ENCODE assay signal across 10 mouse cellular contexts in genomic region chr6:86020948-86021347, GRCm38 (mm10). TPM values are rescaled to one million over a fixed set of nuclear protein-coding genes. Genes with fewer than 3 reads are reported as not detected.
DNase-seq lines count a peak whose midpoint lies in the region; ATAC-seq and TF ChIP-seq lines count a peak whose summit lies in the region.
"Had no signal": no experiment of that assay in that cellular context is flagged by ENCODE, and none has a peak within 500 bp of the region (broad histone marks: within the 10 kb centered on the region; RNA-seq: fewer than 3 reads in every experiment).

No protein-coding gene starts in this region.

- H3K9ac ChIP-seq in heart, postnatal 0 days (replicated peaks; ENCODE audit: low read depth, low read length): no peak overlapping the region
- H3K9ac ChIP-seq in heart, embryonic 11.5 days (ENCODE audit: low read depth, low read length): no peak overlapping the region
- H3K9ac ChIP-seq: limb, embryonic 12.5 days had no signal

- H3K4me1 ChIP-seq in heart, postnatal 0 days (ENCODE audit: control insufficient read depth, insufficient read depth): no peaks in the 10 kb centered on the region
- H3K4me1 ChIP-seq in heart, embryonic 11.5 days (ENCODE audit: control insufficient read depth, insufficient read depth, low read length): no peaks in the 10 kb centered on the region
- H3K4me1 ChIP-seq: limb, embryonic 12.5 days had no signal

- no peak for TF ChIP-seq EP300 in heart, postnatal 0 days (IDR thresholded peaks at IDR 0.05; ENCODE audit: low read depth)

- peak; percentile 45 for TF ChIP-seq CTCF in heart, postnatal 0 days (IDR thresholded peaks at IDR 0.05; ENCODE audit: low read depth)

- H3K27ac ChIP-seq in heart, postnatal 0 days (ENCODE audit: low read depth): no peak overlapping the region
- no peak overlapping the region for H3K27ac ChIP-seq in heart, embryonic 11.5 days (ENCODE audit: low read depth, low read length)
- H3K27ac ChIP-seq: limb, embryonic 12.5 days had no signal

- H3K9me3 ChIP-seq in heart, postnatal 0 days (replicated peaks; ENCODE audit: control insufficient read depth, low read length): no peaks in the 10 kb centered on the region
- no peaks in the 10 kb centered on the region for H3K9me3 ChIP-seq in heart, embryonic 11.5 days (replicated peaks; ENCODE audit: control insufficient read depth, low read length)
- H3K9me3 ChIP-seq: limb, embryonic 12.5 days had no signal

- ATAC-seq in heart, postnatal 0 days (ENCODE audit: insufficient read depth, low read depth): no peak
- no peak for ATAC-seq in heart, embryonic 11.5 days (replicated peaks; ENCODE audit: insufficient number of reproducible peaks, low FRiP score, low TSS enrichment)
- ATAC-seq in granulocyte monocyte progenitor cell, adult 5-6 weeks (replicated peaks; ENCODE audit: poor library complexity, severe bottlenecking): peak; percentile 86
- ATAC-seq in megakaryocyte, adult 5-6 weeks (ENCODE audit: poor library complexity, severe bottlenecking): peak; percentile 82

- no peak overlapping the region for H3K4me2 ChIP-seq in heart, postnatal 0 days (ENCODE audit: low read depth, low read length)
- H3K4me2 ChIP-seq in heart, embryonic 11.5 days: no peak overlapping the region
- H3K4me2 ChIP-seq: limb, embryonic 12.5 days had no signal

- peaks cover under 1% of the 10 kb centered on the region; the same call in 1 of the 2 replicates for H3K27me3 ChIP-seq in heart, postnatal 0 days (ENCODE audit: control insufficient read depth, insufficient read depth, low read length)
- H3K27me3 ChIP-seq in heart, embryonic 11.5 days (ENCODE audit: control insufficient read depth, insufficient read depth, low read length): no peaks in the 10 kb centered on the region
- H3K27me3 ChIP-seq: limb, embryonic 12.5 days had no signal

- no peaks in the 10 kb centered on the region for H3K36me3 ChIP-seq in heart, postnatal 0 days (replicated peaks; ENCODE audit: control insufficient read depth, insufficient read depth, low read length)
- no peaks in the 10 kb centered on the region for H3K36me3 ChIP-seq in heart, embryonic 11.5 days (ENCODE audit: control insufficient read depth, insufficient read depth, low read length)
- H3K36me3 ChIP-seq: limb, embryonic 12.5 days had no signal

- no peak overlapping the region for H3K4me3 ChIP-seq in heart, postnatal 0 days (ENCODE audit: low read depth, low read length)
- H3K4me3 ChIP-seq in heart, embryonic 11.5 days (ENCODE audit: low read depth, low read length): no peak overlapping the region
- H3K4me3 ChIP-seq: limb, embryonic 12.5 days had no signal

- peak; percentile 21 for DNase-seq in heart, postnatal 0 days (ENCODE audit: low spot score)
- peak; percentile 58 for DNase-seq in testis, postnatal 10 days (ENCODE audit: low spot score)
- DNase-seq in testis, postnatal 14 days (ENCODE audit: low spot score): no peak
- no peak for DNase-seq in frontal cortex, postnatal 36 days (ENCODE audit: low spot score in 2 of 2)
- DNase-seq in urinary bladder, adult 2 months (ENCODE audit: low spot score): no peak

- 28% methylated on average over 3 of the region's 3 CpGs for WGBS in heart, postnatal 0 days
- 22% methylated on average over 3 of the region's 3 CpGs for WGBS in heart, embryonic 11.5 days (ENCODE audit: insufficient replicate concordance)

RNA-seq across cellular contexts. Expression of gene Figla, which starts 5.0 kb away (rescaled TPM):
- not detected in 2 replicates for total RNA-seq in heart, postnatal 0 days (2014; rRNA removed; ENCODE audit: low replicate concordance)
- polyA plus RNA-seq in heart, postnatal 0 days (2015; fragmentation: Nextera tagmentation; extraction: Ambion mirVana): not detected in 2 replicates
- not detected in 2 replicates for polyA plus RNA-seq in heart, embryonic 11.5 days (2014; fragmentation: Nextera tagmentation; extraction: Ambion mirVana)
- total RNA-seq in granulocyte monocyte progenitor cell, adult 5-6 weeks (2014; fragmentation: Nextera tagmentation): not detected in 2 replicates
- total RNA-seq in granulocyte monocyte progenitor cell, adult 5-6 weeks (2017): not detected in 2 replicates
- not detected in 2 replicates for total RNA-seq in megakaryocyte, adult 5-6 weeks (2015)
- not detected in 2 replicates for total RNA-seq in megakaryocyte, adult 5-6 weeks (2017)
- not detected in 2 replicates for polyA plus RNA-seq in urinary bladder, adult 2 months (2012; rRNA removed)
- polyA plus RNA-seq: limb, embryonic 12.5 days; stomach, embryonic 16.5 days had no signal

RNA-seq across cellular contexts. Expression of gene Add2, which starts 7.5 kb away (rescaled TPM):
- 1.2 and 2.6 TPM in 2 replicates for total RNA-seq in heart, postnatal 0 days (2014; rRNA removed; ENCODE audit: low replicate concordance)
- 1.1 and 1.5 TPM in 2 replicates for polyA plus RNA-seq in heart, postnatal 0 days (2015; fragmentation: Nextera tagmentation; extraction: Ambion mirVana)
- polyA plus RNA-seq in heart, embryonic 11.5 days (2014; fragmentation: Nextera tagmentation; extraction: Ambion mirVana): 11.9 and 16.4 TPM in 2 replicates
- 0.21 TPM in 1 of 2 replicates, not detected in the other for total RNA-seq in granulocyte monocyte progenitor cell, adult 5-6 weeks (2014; fragmentation: Nextera tagmentation)
- total RNA-seq in granulocyte monocyte progenitor cell, adult 5-6 weeks (2017): 0.22 and 1.5 TPM in 2 replicates
- 1.0 and 2.1 TPM in 2 replicates for total RNA-seq in megakaryocyte, adult 5-6 weeks (2015)
- total RNA-seq in megakaryocyte, adult 5-6 weeks (2017): 2.4 and 3.1 TPM in 2 replicates
- 3.4 and 4.8 TPM in 2 replicates for polyA plus RNA-seq in urinary bladder, adult 2 months (2012; rRNA removed)

RNA-seq across cellular contexts. Expression of gene Dusp11, which starts 59.5 kb away (rescaled TPM):
- 36.8 and 39.1 TPM in 2 replicates for total RNA-seq in heart, postnatal 0 days (2014; rRNA removed; ENCODE audit: low replicate concordance)
- polyA plus RNA-seq in heart, postnatal 0 days (2015; fragmentation: Nextera tagmentation; extraction: Ambion mirVana): 27.7 and 33.5 TPM in 2 replicates
- polyA plus RNA-seq in heart, embryonic 11.5 days (2014; fragmentation: Nextera tagmentation; extraction: Ambion mirVana): 41.6 and 52.1 TPM in 2 replicates
- total RNA-seq in granulocyte monocyte progenitor cell, adult 5-6 weeks (2014; fragmentation: Nextera tagmentation): 56.9 and 57.9 TPM in 2 replicates
- total RNA-seq in granulocyte monocyte progenitor cell, adult 5-6 weeks (2017): 44.0 and 45.4 TPM in 2 replicates
- 83.4 and 85.5 TPM in 2 replicates for total RNA-seq in megakaryocyte, adult 5-6 weeks (2015)
- total RNA-seq in megakaryocyte, adult 5-6 weeks (2017): 50.3 and 64.2 TPM in 2 replicates
- 80.6 and 95.1 TPM in 2 replicates for polyA plus RNA-seq in urinary bladder, adult 2 months (2012; rRNA removed)

Comparison
In these comparisons a context has a peak if more than half of its experiments do, and no peak if none do; other contexts are left out.
1. DNase-seq: peak in heart, postnatal 0 days (single experiment) and testis, postnatal 10 days (single experiment); none in testis, postnatal 14 days (single experiment), frontal cortex, postnatal 36 days (0 of 2) and urinary bladder, adult 2 months (single experiment).
2. ATAC-seq: peak in granulocyte monocyte progenitor cell, adult 5-6 weeks (single experiment) and megakaryocyte, adult 5-6 weeks (single experiment); none in heart, postnatal 0 days (single experiment) and heart, embryonic 11.5 days (single experiment).